In genomic region chr11:54604415-54604814, GRCm38 (mm10) we compare ENCODE assay signal across 31 mouse cellular contexts.
"Had no signal": no experiment of that assay in that cellular context is flagged by ENCODE, and none has a peak within 500 bp of the region (broad histone marks: within the 10 kb centered on the region; RNA-seq: fewer than 3 reads in every experiment).

No protein-coding gene starts in this region.

- H3K9ac ChIP-seq: heart, embryonic 12.5 days; heart, embryonic 13.5 days; heart, embryonic 15.5 days; hindbrain, embryonic 12.5 days; hindbrain, embryonic 13.5 days; hindbrain, embryonic 14.5 days; hindbrain, embryonic 15.5 days; intestine, embryonic 15.5 days; kidney, embryonic 15.5 days had no signal

- H3K27me3 ChIP-seq: heart, embryonic 12.5 days; heart, embryonic 13.5 days; heart, embryonic 15.5 days; hindbrain, embryonic 12.5 days; hindbrain, embryonic 13.5 days; hindbrain, embryonic 15.5 days; intestine, embryonic 15.5 days; kidney, embryonic 15.5 days had no signal

- H3K27ac ChIP-seq: heart, embryonic 10.5 days; heart, embryonic 13.5 days; heart, embryonic 15.5 days; hindbrain, embryonic 12.5 days; hindbrain, embryonic 13.5 days; hindbrain, embryonic 14.5 days; hindbrain, embryonic 15.5 days; hindbrain, postnatal 0 days; intestine, embryonic 15.5 days; kidney, embryonic 15.5 days; kidney, postnatal 0 days; layer of hippocampus, adult 2 months; left cerebral cortex, adult 2 months had no signal

- H3K4me3 ChIP-seq: heart, embryonic 10.5 days; heart, embryonic 12.5 days; heart, embryonic 13.5 days; heart, embryonic 15.5 days; hindbrain, embryonic 12.5 days; hindbrain, embryonic 13.5 days; hindbrain, embryonic 15.5 days; intestine, embryonic 15.5 days; kidney, embryonic 15.5 days; layer of hippocampus, adult 2 months; left cerebral cortex, adult 2 months had no signal

- H3K4me1 ChIP-seq: hindbrain, embryonic 12.5 days; hindbrain, embryonic 13.5 days; intestine, embryonic 15.5 days; kidney, embryonic 15.5 days had no signal

- H3K9me3 ChIP-seq: heart, embryonic 10.5 days; heart, embryonic 12.5 days; heart, embryonic 13.5 days; heart, embryonic 15.5 days; hindbrain, embryonic 12.5 days; hindbrain, embryonic 13.5 days; hindbrain, embryonic 15.5 days; intestine, embryonic 15.5 days; kidney, embryonic 15.5 days had no signal

- H3K4me2 ChIP-seq: heart, embryonic 11.5 days; heart, embryonic 12.5 days; heart, embryonic 13.5 days; heart, embryonic 15.5 days; hindbrain, embryonic 12.5 days; hindbrain, embryonic 13.5 days; hindbrain, embryonic 14.5 days; hindbrain, embryonic 15.5 days; intestine, embryonic 15.5 days; kidney, embryonic 15.5 days had no signal

- DNase-seq: heart, postnatal 10 days; heart, postnatal 14 days; heart, postnatal 36 days; heart, postnatal 4 days; kidney, adult 11 months; kidney, adult 18-20 months; kidney, adult 2 months; kidney, adult 8-10 months; kidney, adult 9 months; kidney, postnatal 10 days; kidney, postnatal 14 days; kidney, postnatal 25 days; kidney, postnatal 36 days; kidney, postnatal 4 days; layer of hippocampus, adult 9-11 months; layer of hippocampus, postnatal 36 days had no signal

- H3K36me3 ChIP-seq: heart, embryonic 10.5 days; heart, embryonic 12.5 days; heart, embryonic 13.5 days; heart, embryonic 15.5 days; hindbrain, embryonic 12.5 days; hindbrain, embryonic 13.5 days; hindbrain, embryonic 15.5 days; intestine, embryonic 15.5 days; kidney, embryonic 15.5 days had no signal
